Mouse (Mus musculus): ENCODE results near the gene Mllt3.

Gene Mllt3

DNA sequence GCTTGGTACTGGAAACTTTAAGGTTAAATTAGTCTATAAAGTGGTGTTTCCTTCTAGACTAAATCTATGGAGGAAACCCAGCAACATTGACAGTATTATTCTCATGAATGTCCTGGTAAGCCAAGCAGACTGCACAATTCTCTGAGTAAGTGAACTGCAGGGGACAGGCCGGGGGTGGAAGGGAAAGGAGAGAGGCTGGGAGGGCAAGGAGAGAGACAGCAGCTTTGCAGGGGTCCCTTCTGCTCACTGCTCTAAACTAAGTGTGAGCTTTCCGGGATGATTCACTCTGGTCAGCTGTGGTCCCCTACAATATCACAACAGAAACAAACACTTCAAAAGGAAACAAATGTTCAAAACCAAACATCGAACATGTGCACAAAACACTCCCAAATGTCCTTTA, 228.6 kb downstream of the Mllt3 start:
- TF ChIP-seq GATA4 (IDR thresholded peaks at IDR 0.05; ENCODE audit: insufficient replicate concordance, low read length) = no peak

DNA sequence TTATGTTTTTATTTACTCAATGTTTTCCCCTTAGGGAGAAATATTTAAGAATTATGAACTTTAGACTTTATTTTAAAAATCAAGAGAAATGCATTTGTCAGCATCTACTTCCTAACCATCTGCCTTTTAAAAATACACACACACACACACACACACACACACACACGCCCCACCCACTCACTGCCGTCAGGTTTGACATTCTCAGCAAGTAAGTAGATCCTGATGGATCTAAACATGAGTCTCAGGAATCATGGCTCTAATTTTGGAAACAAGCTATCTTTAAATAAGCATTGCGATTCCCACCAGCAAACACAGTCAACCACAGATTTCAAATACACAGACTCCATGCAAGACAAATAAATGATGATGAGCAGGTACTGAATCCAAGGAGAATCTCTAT, 229.9 kb downstream of the Mllt3 start:
- no peak for TF ChIP-seq GATA4 (IDR thresholded peaks at IDR 0.05; ENCODE audit: insufficient replicate concordance, low read length)

DNA sequence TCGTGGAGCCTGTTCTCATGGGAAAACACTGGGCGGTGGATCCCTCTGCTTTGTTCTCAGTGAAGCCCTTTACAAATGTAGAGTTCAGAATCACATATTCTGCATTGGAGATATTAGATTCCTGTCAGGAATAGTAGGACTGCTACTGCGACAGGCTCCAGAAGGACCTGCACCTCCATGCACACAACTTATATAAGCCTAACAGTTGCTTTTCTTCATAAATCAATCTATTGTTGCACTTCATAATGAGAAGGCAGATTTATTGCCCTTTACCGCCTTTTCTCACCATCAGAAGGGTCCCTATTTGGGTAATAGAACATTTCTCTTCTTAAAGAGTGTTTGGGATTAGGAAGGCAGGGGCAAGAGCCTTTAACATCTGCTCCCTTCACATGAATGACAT, 231.0 kb downstream of the Mllt3 start:
- TF ChIP-seq GATA4 (IDR thresholded peaks at IDR 0.05; ENCODE audit: insufficient replicate concordance, low read length) = no peak

DNA sequence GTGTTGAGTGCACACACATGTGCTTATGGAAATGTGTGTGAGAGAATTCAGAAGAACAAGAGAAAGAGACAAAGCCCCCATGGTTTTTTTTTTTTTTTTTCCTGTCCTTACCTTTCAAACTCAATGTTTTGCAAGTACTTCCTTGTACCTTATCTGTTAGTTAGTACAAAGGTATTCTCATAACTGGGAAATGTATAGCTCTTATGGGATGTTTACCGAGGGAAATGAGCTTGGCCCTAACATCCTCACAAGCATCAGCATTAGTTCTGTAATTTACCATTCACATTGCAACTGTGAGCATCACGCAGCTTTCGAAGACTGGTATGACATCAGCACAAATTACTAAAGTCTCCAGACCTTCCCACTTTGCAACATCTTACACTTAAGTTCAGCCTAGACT, 231.8 kb downstream of the Mllt3 start:
- no peak for TF ChIP-seq GATA4 (IDR thresholded peaks at IDR 0.05; ENCODE audit: insufficient replicate concordance, low read length)

DNA sequence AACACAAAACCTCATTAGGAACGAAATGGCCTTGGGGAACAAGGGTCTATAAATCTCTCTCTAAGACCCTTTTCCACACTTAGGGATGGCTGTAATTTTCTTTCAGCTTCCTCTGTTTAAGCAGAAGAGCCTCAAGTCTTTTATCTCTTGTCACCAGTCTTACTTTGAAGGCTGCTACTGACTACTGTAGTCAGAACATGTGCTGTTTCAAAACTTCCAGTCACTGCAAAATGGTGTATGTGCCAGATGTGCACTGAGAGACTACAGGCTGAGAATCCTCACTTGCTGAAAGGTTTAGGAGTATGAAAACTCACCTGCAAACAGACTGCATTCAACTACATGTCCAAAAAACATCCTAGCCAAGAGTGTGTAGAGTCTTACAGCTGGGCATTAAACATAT, 232.9 kb downstream of the Mllt3 start:
- TF ChIP-seq GATA4 (IDR thresholded peaks at IDR 0.05; ENCODE audit: insufficient replicate concordance, low read length) = no peak

DNA sequence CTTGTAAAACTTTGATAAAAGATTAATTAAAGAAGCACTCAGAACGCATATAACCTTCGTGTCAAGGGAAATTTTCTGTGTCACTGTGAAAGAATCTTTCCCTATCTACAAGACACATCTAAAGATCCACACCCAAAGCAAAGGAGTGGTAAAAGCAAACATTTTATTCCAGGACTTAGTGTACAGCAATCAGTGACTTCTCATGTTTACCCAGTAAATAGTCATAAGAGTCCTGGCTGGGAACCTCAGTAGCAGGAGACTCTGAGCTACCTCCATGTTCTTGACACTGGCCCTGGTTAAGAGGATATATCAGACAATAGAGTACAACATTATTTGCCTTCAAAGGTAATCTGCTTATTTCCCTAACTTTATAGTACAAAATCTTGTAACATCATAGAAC, 233.7 kb downstream of the Mllt3 start:
- TF ChIP-seq GATA4 (IDR thresholded peaks at IDR 0.05; ENCODE audit: insufficient replicate concordance, low read length) = no peak

DNA sequence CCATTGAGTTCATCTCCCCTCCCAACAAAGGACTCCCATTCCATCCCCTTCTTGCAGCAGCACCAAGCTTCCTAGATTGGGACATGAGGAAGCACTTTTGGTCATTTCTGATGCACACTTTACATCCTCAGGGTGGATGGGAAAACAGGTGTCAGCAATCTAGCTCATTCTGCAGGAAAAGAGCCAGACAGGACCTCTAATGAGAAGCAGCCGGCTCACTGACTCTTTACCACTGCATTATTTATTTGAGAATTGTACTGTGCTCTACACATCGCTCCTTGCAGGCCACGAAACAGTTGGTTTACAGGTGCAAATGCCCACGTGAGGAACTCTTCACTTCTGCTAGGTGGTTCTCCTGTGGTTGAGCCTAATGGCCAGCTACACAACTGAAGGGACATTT, 237.9 kb downstream of the Mllt3 start:
- no peak for TF ChIP-seq GATA4 (IDR thresholded peaks at IDR 0.05; ENCODE audit: insufficient replicate concordance, low read length)

DNA sequence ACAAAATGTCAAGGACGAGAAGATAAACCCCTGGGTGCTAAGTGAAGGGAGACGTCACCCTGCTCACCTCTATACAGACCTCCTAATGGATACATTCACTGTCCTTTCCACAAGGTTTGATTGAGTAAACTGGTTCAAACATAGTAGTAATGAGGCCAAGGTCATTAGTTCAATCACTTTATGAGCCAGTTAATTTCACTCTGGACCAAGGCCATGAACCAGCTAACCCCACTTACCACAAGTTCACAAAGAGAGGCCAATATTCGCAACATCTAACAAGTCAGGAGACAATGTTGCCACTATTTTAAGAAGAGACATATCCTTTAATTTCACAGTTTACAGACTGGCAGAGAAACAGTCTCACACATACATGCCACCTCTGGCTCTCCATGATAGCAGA, 238.9 kb downstream of the Mllt3 start:
- TF ChIP-seq GATA4 (IDR thresholded peaks at IDR 0.05; ENCODE audit: insufficient replicate concordance, low read length) = no peak

DNA sequence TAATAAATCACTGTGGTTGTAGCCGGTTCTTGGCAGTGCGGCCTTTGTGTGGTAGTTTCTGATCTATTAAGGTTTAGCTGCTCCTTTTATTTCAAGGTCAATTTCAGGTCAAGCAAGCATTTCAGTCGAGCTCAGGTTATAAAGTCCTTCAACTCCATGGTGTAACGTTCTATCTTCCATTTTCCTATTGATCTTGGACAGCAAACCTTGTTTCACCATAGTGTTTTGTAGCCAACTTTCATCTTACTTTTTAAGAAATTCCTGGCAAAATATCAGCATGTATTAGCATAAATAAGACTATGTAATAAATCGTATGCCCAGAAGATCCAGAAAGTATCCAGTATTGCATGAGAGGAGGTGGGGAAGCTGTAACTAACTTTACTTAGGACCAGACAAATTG, 240.7 kb downstream of the Mllt3 start:
- TF ChIP-seq GATA4 (IDR thresholded peaks at IDR 0.05; ENCODE audit: insufficient replicate concordance, low read length) = no peak

DNA sequence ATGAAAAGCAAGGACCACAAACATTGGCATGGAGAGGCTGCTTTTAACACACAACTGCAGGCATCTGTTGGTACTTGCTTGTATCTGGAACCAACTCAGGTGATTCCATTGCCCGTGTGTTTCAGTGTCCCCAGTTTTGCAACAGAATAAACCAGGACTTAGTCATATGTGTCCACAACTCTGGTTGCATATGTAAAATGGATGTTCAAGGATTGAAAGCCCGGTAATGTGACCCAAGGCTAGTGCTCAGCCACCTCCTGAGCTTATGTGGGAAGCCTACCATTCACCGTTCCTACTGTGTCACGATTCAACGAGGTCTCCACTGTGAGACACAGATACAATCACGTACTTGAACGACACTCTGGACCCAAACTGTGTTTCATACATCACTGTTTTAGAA, 243.7 kb downstream of the Mllt3 start:
- TF ChIP-seq GATA4 (IDR thresholded peaks at IDR 0.05; ENCODE audit: insufficient replicate concordance, low read length) = no peak

DNA sequence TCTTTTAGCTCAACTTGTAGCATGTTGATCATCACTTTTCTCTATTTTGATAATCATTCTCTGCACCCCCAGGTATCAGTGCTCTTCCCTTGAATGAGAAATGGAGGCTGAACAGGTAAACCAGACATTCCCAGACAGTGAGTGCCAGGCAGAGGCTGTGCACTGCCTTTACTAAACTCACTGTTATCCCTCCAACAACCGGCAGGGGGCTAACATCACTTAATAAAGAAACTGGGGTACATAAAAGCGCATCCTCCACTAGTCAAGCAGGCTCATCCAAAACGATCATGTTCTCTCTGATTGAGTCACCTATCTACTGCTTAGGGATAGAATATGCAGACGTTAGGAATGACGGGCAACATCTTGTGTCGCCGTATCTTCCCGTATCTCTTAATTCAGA, 244.5 kb downstream of the Mllt3 start:
- no peak for TF ChIP-seq GATA4 (IDR thresholded peaks at IDR 0.05; ENCODE audit: insufficient replicate concordance, low read length)

DNA sequence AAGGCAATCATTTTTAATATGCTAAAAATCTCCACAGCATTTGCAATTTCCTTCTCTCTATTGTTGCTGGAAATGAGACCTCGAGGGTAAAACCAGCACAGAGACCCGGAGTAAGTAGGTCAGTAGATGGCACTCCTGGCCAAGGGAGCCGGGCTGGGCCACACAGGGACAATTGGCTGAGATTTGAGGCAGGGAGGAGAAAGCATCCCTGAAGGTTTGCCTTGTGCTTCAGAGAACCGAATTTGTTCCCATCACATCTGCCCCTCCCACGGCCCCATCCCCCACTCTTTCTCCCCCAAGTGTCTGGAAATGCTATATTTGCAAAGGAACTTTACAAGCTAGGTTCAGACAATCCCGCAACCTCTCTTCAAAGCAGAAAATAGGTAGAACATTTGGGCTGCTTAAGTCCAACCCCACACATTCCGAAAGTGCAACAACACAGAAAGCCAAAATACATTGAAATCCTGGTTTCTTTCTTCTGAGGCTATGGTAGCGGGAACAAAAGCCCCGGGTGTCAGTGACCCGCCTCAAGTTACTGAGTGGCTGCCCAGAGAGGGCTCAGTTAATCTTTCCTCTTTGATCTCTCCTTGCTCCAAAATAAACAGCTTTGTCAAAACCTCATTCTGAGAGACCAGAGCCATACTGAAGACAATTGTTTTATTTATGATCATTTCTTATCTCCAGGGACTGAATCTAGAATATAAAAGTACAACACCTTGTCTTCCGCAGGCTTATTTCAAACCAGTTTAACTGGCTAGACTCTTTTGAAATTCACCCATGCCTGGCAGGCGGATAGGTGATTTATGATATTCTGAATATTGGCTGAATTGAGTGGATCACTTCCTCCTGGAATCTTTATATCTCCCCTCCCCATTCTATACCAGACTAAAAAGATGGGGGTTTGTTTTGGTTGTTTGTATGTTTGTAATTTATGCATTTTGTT, 247.8 kb downstream of the Mllt3 start:
- no peak for TF ChIP-seq GATA4 (IDR thresholded peaks at IDR 0.05; ENCODE audit: insufficient replicate concordance, low read length)

DNA sequence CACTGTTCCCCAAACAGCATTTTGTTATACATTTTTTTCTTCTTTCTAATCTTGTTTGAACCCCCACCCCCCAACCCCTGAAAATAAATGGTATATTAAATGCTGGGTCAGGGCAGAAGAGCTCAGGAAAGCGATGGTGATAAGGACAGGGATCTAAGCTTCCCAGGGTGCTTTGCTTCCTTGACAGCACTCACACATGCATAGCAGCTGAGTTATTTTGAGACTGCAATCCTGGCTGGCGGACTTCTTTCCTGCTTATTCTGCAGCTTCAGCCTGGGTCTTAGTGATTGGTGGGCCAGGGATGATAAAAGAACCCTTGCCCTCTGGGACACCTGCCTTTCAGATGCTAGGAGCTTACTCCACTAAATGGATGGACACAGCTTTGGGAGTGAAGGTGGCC, 249.4 kb downstream of the Mllt3 start:
- TF ChIP-seq GATA4 (IDR thresholded peaks at IDR 0.05; ENCODE audit: insufficient replicate concordance, low read length) = no peak

DNA sequence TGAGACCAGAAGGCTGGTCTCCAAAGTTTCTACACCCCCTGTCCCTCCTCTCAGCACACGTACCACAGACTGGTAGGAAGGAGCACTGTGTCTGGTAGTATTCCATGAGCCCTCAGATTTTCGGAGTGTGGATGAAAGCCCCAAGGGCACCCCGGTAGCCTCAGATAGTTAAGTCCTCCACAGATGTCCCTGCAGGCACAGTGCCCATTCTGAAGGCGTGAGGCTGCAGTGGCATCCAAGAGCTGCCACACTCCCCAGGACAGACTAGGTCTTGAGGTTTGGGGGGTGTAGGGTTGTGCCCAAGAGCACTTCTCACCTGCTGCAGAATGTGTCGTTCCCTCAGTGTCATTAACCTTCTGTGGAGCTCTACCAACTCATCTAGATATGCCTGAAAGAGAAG, 251.2 kb downstream of the Mllt3 start:
- TF ChIP-seq GATA4 (IDR thresholded peaks at IDR 0.05; ENCODE audit: insufficient replicate concordance, low read length) = no peak

DNA sequence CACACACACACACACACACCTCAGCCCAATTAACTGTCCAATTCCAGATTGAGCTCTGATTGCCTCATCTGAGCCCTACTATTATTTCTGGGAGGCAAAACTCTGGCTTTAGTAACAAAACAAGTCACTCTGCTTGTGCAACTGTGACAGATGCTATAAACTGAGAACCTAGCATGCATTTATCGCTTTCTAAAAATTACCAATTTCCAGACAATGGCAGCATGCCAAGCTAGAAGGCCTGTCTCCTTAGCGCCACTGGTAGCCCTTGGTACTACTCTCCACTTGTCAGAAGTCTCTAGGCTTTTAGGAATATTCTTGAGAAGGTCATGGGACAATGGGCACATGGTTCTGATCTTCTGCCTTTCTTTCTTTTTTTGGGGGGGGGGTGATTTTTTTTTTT, 257.4 kb downstream of the Mllt3 start:
- TF ChIP-seq GATA4 (IDR thresholded peaks at IDR 0.05; ENCODE audit: insufficient replicate concordance, low read length) = no peak

DNA sequence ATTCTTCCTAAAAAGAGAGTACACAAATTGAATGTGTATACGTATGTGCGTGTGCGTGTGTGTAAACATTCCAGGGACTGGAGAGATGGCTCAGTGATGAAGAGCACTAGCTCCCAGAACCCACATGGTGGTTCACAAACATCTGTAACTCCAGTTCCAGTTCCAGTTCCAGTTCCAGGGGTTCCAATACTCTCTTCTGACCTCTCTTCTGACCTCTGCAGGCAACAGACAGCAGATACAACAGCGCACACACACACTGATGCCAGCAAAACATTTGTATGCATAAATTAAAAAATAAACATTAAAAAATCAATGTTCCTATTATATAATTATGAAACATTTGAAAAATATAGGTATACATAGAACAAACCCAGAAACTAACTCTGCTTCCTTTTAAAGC, 258.6 kb downstream of the Mllt3 start:
- TF ChIP-seq GATA4 (IDR thresholded peaks at IDR 0.05; ENCODE audit: insufficient replicate concordance, low read length) = no peak

Data from liver, adult (tissue).